Mouse (Mus musculus): ENCODE measurements around the gene Tubgcp6.

Tubgcp6 gene

GRCm38 (mm10) chr15:89068226-89068625 lies 54.7 kb downstream of the Tubgcp6 start:
- no peak for DNase-seq (ENCODE audit: inconsistent age in 2 of 2, low spot score in 1 of 2)

- DNase-seq (ENCODE audit: inconsistent age in 2 of 2, low spot score in 1 of 2), result peak in 1 of 2 experiments; percentile 21
Measured at GRCm38 (mm10) chr15:89067609-89068008, 55.3 kb downstream of the Tubgcp6 start.

- DNase-seq (ENCODE audit: inconsistent age in 2 of 2, low spot score in 1 of 2), result no peak
Measured at GRCm38 (mm10) chr15:89064891-89065290, 58.0 kb downstream of the Tubgcp6 start.

- DNase-seq (ENCODE audit: inconsistent age in 2 of 2, low spot score in 1 of 2), result no peak
Measured at GRCm38 (mm10) chr15:89063536-89063935, 59.4 kb downstream of the Tubgcp6 start.

GRCm38 (mm10) chr15:89063001-89063400 lies 59.9 kb downstream of the Tubgcp6 start:
- DNase-seq (ENCODE audit: inconsistent age in 2 of 2, low spot score in 1 of 2), result no peak

- DNase-seq (ENCODE audit: inconsistent age in 2 of 2, low spot score in 1 of 2), result peak in 1 of 2 experiments; percentile 16
Measured at GRCm38 (mm10) chr15:89062518-89062910, 60.4 kb downstream of the Tubgcp6 start.

- no peak for DNase-seq (ENCODE audit: inconsistent age in 2 of 2, low spot score in 1 of 2)
Measured at GRCm38 (mm10) chr15:89061761-89062517, 61.0 kb downstream of the Tubgcp6 start.

- DNase-seq (ENCODE audit: inconsistent age in 2 of 2, low spot score in 1 of 2), result no peak
Measured at GRCm38 (mm10) chr15:89060811-89061460, 62.0 kb downstream of the Tubgcp6 start.

- DNase-seq (ENCODE audit: inconsistent age in 2 of 2, low spot score in 1 of 2), result peak; percentile 21 to 54
Measured at GRCm38 (mm10) chr15:89060032-89060681, 62.8 kb downstream of the Tubgcp6 start.

- DNase-seq (ENCODE audit: inconsistent age in 2 of 2, low spot score in 1 of 2), result peak in 1 of 2 experiments; percentile 51
Measured at GRCm38 (mm10) chr15:89059161-89059931, 63.6 kb downstream of the Tubgcp6 start, which contains the start of gene Panx2. TSS of gene Panx2 (plus strand) at chr15:89059734.

GRCm38 (mm10) chr15:89058736-89059135 lies 64.2 kb downstream of the Tubgcp6 start:
- no peak for DNase-seq (ENCODE audit: inconsistent age in 2 of 2, low spot score in 1 of 2)

GRCm38 (mm10) chr15:89054666-89055065 lies 68.2 kb downstream of the Tubgcp6 start:
- DNase-seq (ENCODE audit: inconsistent age in 2 of 2, low spot score in 1 of 2), result no peak
